Mouse (Mus musculus) forebrain, embryonic 14.5 days (tissue): ENCODE measurements around the gene Thbs4. TPM values are rescaled to one million over a fixed set of nuclear protein-coding genes. Genes with fewer than 3 reads are reported as not detected.

Experiments used
- ATAC-seq: fragments of 200-750 bp; cut with Nextera tagmentation; 2 replicates; pipeline ENCODE4 v1.8.0; 2017; ENCODE audit warnings: mild to moderate bottlenecking, moderate library complexity
- DNase-seq: peaks from one replicate; pipeline ENCODE4 v3.0.0-alpha.2; 2015; ENCODE audit warnings: low spot score
- H3K27ac ChIP-seq: fragments of 300-500 bp; sonication (generic); 2 replicates; pipeline ENCODE4 v1.5.1; 2014; ENCODE audit warnings: low read depth, mild to moderate bottlenecking, control low read depth, low read length, moderate library complexity
- H3K27me3 ChIP-seq: fragments of 300-500 bp; sonication (generic); replicated peaks from 2 replicates; pipeline ENCODE4 v1.6.1; 2014; ENCODE audit warnings: low read length, control low read depth, mixed read lengths; ENCODE audit not compliant: control insufficient read depth, insufficient read depth
- H3K36me3 ChIP-seq: fragments of 300-500 bp; sonication (generic); 2 replicates; pipeline ENCODE4 v1.6.1; 2014; ENCODE audit warnings: low read length, control low read depth; ENCODE audit not compliant: control insufficient read depth, insufficient read depth
- H3K4me1 ChIP-seq: fragments of 300-500 bp; sonication (generic); 2 replicates; pipeline ENCODE4 v1.6.1; 2014; ENCODE audit warnings: antibody characterized with exemption, low read length, control low read depth; ENCODE audit not compliant: control insufficient read depth, insufficient read depth
- H3K4me2 ChIP-seq: fragments of 300-500 bp; sonication (generic); 2 replicates; pipeline ENCODE4 v1.6.1; 2014; ENCODE audit warnings: mild to moderate bottlenecking, control low read depth, low read length
- H3K4me3 ChIP-seq: fragments of 300-500 bp; sonication (generic); 2 replicates; pipeline ENCODE4 v1.5.1; 2014; ENCODE audit warnings: low read depth, low read length, control low read depth
- H3K9ac ChIP-seq: fragments of 300-500 bp; sonication (generic); 2 replicates; pipeline ENCODE4 v1.6.1; 2014; ENCODE audit warnings: mild to moderate bottlenecking, low read length, control low read depth, moderate library complexity
- H3K9me3 ChIP-seq: fragments of 300-500 bp; sonication (generic); replicated peaks from 2 replicates; pipeline ENCODE4 v1.6.1; 2016; ENCODE audit warnings: low read length, control low read depth, mixed read lengths; ENCODE audit not compliant: control insufficient read depth
- WGBS: fragments of 180-500 bp; shearing (Covaris S2); extraction: QIAGEN DNeasy Blood & Tissue Kit; methylation state at CpG from one replicate; pipeline ENCODE4 v1.1.7; 2014; 5-methylcytosine and 5-hydroxymethylcytosine counted together
- polyA plus RNA-seq: library from polyadenylated mRNA; unstranded; fragments of >200 nt; fragmentation: Nextera tagmentation; extraction: Ambion mirVana; gene quantifications from 2 replicates; pipeline ENCODE4 v1.2.1, GENCODE M21; 2014

Gene Thbs4
- polyA plus RNA-seq, 1 experiment from 2014 or later: 1.0 TPM

DNA sequence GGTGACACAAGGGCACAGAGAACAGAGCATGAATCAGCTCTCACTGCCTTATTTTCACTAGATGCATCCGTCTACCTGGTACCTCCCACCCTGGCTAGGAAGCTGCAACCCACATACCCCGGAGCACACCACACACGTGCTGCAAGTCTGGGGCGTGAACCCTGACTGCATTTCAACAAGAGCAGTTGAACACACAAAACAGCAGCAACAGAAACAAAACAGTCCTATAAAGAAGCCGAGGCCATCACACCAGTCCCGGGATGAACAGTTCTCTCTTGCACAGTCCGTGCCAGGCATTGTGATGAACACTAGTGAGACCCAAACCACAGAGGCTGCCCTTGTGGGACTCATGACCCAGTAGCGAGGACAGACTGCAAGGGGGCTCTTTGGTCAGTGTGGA is 40.9 kb downstream of the Thbs4 start:
- Histone ChIP-seq H3K4me3 (no peak overlapping the region), H3K4me2 (no peak overlapping the region), H3K27me3 (no peaks in the 10 kb centered on the region), H3K36me3 (no peaks in the 10 kb centered on the region), H3K4me1 (peaks cover 5% of the 10 kb centered on the region; the same call in 1 of the 2 replicates), H3K9ac (no peak overlapping the region), H3K9me3 (no peaks in the 10 kb centered on the region), H3K27ac (no peak overlapping the region)
- 86% methylated on average over 8 of the region's 8 CpGs for WGBS
- ATAC-seq: no peak
- DNase-seq: no peak

- no peaks in the 10 kb centered on the region for H3K27me3 ChIP-seq
- H3K4me1 ChIP-seq: peaks cover 5% of the 10 kb centered on the region; the same call in 1 of the 2 replicates
- DNase-seq: peak; percentile 98
- H3K36me3 ChIP-seq: no peaks in the 10 kb centered on the region
- H3K9me3 ChIP-seq: no peaks in the 10 kb centered on the region
- peak; percentile 91 for ATAC-seq
- H3K4me3 ChIP-seq: no peak overlapping the region
- peak overlapping the region; percentile 77 for H3K27ac ChIP-seq
- H3K4me2 ChIP-seq: 0 out of 2 replicates have a peak overlapping the region, but pooled peaks have one; percentile 18
- no peak overlapping the region for H3K9ac ChIP-seq
- 34% methylated on average over 21 of the region's 21 CpGs for WGBS
These were observed 42.7 kb downstream of the Thbs4 start for GRCm38 (mm10) chr13:92751726-92752565.

DNA sequence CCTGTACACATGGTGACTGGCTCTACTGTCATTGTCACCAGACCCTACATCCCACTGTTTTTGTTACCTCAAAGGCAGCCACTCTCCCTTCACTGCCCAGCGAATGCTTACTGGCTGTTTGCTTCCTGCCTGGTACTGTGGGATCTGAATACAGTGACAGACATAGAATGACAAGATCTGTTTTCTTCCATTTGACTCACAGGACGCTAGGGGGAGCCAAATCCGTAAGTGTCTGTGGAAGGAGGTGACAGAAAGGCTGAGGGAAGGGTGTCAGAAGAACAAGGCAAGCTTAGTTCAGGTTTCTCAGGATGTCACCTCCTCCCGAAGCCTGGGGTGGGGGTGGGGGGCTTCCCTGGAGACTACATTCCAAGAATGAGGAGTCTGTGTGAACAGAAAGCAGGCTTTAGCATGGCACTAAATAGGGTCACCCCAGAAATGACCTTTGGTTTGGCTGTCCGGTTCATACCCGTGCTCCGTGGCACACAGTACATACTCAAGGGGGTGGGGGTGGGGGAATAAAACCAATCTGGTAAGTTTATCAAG is 43.6 kb downstream of the Thbs4 start:
- no peaks in the 10 kb centered on the region for H3K27me3 ChIP-seq
- no peak overlapping the region for H3K9ac ChIP-seq
- no peak overlapping the region for H3K4me3 ChIP-seq
- peak; percentile 68 for ATAC-seq
- H3K4me2 ChIP-seq: peak overlapping the region; percentile 20
- no peaks in the 10 kb centered on the region for H3K36me3 ChIP-seq
- 13% methylated on average over 7 of the region's 7 CpGs for WGBS
- peak; percentile 93 for DNase-seq
- peaks cover 5% of the 10 kb centered on the region; the same call in 1 of the 2 replicates for H3K4me1 ChIP-seq
- H3K27ac ChIP-seq: 0 out of 2 replicates have a peak overlapping the region, but pooled peaks have one; percentile 77
- no peaks in the 10 kb centered on the region for H3K9me3 ChIP-seq

DNA sequence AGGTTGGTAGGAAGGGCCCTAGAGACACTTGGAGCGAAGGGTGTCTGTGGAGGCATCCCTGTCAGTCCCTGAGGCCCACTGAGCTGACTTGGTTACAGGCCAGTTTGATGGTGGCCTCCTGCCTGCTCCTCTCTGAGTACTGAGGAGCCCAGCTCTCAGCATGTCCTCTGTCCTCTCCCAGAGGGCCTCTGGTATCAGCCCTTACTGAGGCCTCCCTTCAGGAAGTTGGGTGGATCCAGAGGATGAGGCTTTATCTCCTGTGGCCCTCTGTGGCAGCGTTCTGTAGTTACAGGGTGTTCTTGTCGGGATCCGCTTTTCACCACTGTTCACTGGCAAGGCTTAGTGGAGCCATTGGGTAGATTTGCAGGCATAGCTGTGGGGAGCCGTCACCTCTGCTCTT is 51.3 kb downstream of the Thbs4 start:
- no peaks in the 10 kb centered on the region for H3K27me3 ChIP-seq
- H3K36me3 ChIP-seq: no peaks in the 10 kb centered on the region
- H3K9me3 ChIP-seq: no peaks in the 10 kb centered on the region
- H3K4me3 ChIP-seq: no peak overlapping the region
- no peak overlapping the region for H3K27ac ChIP-seq
- no peaks in the 10 kb centered on the region for H3K4me1 ChIP-seq
- no peak overlapping the region for H3K4me2 ChIP-seq
- DNase-seq: no peak
- ATAC-seq: no peak
- H3K9ac ChIP-seq: no peak overlapping the region
- 84% methylated on average over 5 of the region's 5 CpGs for WGBS

- no peak for ATAC-seq
- H3K4me3 ChIP-seq: no peak overlapping the region
- H3K27me3 ChIP-seq: no peaks in the 10 kb centered on the region
- no peaks in the 10 kb centered on the region for H3K9me3 ChIP-seq
- no peak overlapping the region for H3K27ac ChIP-seq
- no peaks in the 10 kb centered on the region for H3K36me3 ChIP-seq
- no peak overlapping the region for H3K4me2 ChIP-seq
- H3K4me1 ChIP-seq: no peaks in the 10 kb centered on the region
- no peak overlapping the region for H3K9ac ChIP-seq
- no peak for DNase-seq
- 92% methylated on average over 4 of the region's 4 CpGs for WGBS
These were observed 51.7 kb downstream of the Thbs4 start for GRCm38 (mm10) chr13:92742886-92743285.

GRCm38 (mm10) chr13:92740671-92741270 is 53.8 kb downstream of the Thbs4 start:
- Histone ChIP-seq H3K27me3 (no peaks in the 10 kb centered on the region), H3K27ac (no peak overlapping the region), H3K9ac (no peak overlapping the region), H3K4me2 (no peak overlapping the region), H3K4me1 (peaks cover 8% of the 10 kb centered on the region; the same call in 1 of the 2 replicates), H3K4me3 (no peak overlapping the region), H3K36me3 (no peaks in the 10 kb centered on the region), H3K9me3 (no peaks in the 10 kb centered on the region)
- 13% methylated on average over 2 of the region's 2 CpGs for WGBS
- DNase-seq: peak; percentile 87
- 0 out of 2 replicates have a peak, but pooled peaks have one; percentile 49 for ATAC-seq

- H3K27me3 ChIP-seq: no peaks in the 10 kb centered on the region
- H3K4me3 ChIP-seq: no peak overlapping the region
- H3K36me3 ChIP-seq: no peaks in the 10 kb centered on the region
- ATAC-seq (no peak), DNase-seq (no peak)
- H3K9me3 ChIP-seq: no peaks in the 10 kb centered on the region
- 86% methylated on average over 3 of the region's 3 CpGs for WGBS
- H3K4me1 ChIP-seq: peaks cover 8% of the 10 kb centered on the region; the same call in 1 of the 2 replicates
- no peak overlapping the region for H3K9ac ChIP-seq
- H3K4me2 ChIP-seq: no peak overlapping the region
- no peak overlapping the region for H3K27ac ChIP-seq
These were observed 54.8 kb downstream of the Thbs4 start for GRCm38 (mm10) chr13:92739858-92740257.

- peaks cover 9% of the 10 kb centered on the region; the same call in 1 of the 2 replicates for H3K4me1 ChIP-seq
- H3K9me3 ChIP-seq: no peaks in the 10 kb centered on the region
- H3K27ac ChIP-seq: no peak overlapping the region
- H3K27me3 ChIP-seq: no peaks in the 10 kb centered on the region
- ATAC-seq: no peak
- H3K9ac ChIP-seq: no peak overlapping the region
- H3K4me2 ChIP-seq: no peak overlapping the region
- H3K4me3 ChIP-seq: no peak overlapping the region
- WGBS: 92% methylated on average over 3 of the region's 3 CpGs
- H3K36me3 ChIP-seq: no peaks in the 10 kb centered on the region
- no peak for DNase-seq
These were observed 55.8 kb downstream of the Thbs4 start for GRCm38 (mm10) chr13:92738821-92739220.
